Mouse (Mus musculus) brown adipose tissue, adult 24 weeks (tissue): ENCODE measurements around the gene Fbxo42. TPM values are rescaled to one million over a fixed set of nuclear protein-coding genes. Genes with fewer than 3 reads are reported as not detected.
A peak's percentile ranks its signal among the peaks of the same experiment; 100 is the strongest.
"Not testable (repeated sequence)": the region's sequence is repeated elsewhere in the genome, so short reads cannot be mapped to it uniquely, and the experiment has no call there.

Source experiments
- H3K27ac ChIP-seq: fragments of 200-500 bp; replicated peaks from 2 replicates; pipeline ENCODE4 v1.5.1; 2012; ENCODE audit warnings: low read depth, mild to moderate bottlenecking, low read length
- H3K4me1 ChIP-seq: fragments of 200-500 bp; 2 replicates; pipeline ENCODE4 v1.6.1; 2012; ENCODE audit warnings: low read length, mixed read lengths; ENCODE audit not compliant: control insufficient read depth, insufficient read depth, insufficient read length
- H3K4me3 ChIP-seq: fragments of 200-500 bp; 2 replicates; pipeline ENCODE4 v1.5.1; 2012; ENCODE audit warnings: low read depth, mild to moderate bottlenecking, low read length, moderate library complexity; ENCODE audit not compliant: insufficient read depth
- polyA plus RNA-seq: library from polyadenylated mRNA; stranded (reverse); fragments of >200 nt; gene quantifications from 2 replicates; pipeline ENCODE4 v1.2.4, GENCODE M21; 2012; ENCODE audit not compliant: missing spikeins, insufficient read depth, insufficient read length

Gene Fbxo42
- polyA plus RNA-seq, 1 experiment, result 5.3 TPM

DNA sequence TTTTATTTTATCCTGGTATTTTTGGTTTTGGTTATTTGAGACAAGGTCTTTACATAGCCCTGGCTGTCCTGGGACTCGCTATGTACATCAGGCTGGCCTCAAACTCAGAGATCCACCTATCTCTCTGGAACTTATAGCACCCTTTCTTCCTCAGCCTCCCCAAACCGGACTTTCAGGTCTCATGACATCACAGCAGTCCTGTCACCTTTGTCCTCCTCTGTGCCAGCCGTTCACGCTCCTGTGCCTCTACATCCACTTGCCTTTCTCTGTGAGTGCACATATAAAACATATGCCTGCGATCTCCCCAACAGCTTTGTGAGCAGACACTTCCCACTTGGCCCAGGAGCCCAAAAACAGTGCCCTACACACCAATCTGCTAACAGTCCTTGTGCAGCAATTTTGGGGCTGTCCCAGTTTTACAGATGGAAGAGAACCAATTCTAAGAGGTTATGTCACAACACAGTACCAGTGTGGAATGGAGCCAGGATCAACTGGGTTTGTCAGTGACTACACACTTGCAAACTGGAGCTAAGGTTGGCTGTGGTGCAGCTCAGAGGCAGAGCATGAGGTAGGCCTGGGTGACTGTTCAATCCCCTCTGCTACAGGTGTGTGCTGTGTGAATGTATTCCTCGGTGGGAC is 16.9 kb upstream of the Fbxo42 start:
- Histone ChIP-seq H3K4me3 (no peak overlapping the region), H3K27ac (peak overlapping the region; percentile 17; the same call in 1 of the 2 replicates), H3K4me1 (peaks cover 50% of the 10 kb centered on the region)

DNA sequence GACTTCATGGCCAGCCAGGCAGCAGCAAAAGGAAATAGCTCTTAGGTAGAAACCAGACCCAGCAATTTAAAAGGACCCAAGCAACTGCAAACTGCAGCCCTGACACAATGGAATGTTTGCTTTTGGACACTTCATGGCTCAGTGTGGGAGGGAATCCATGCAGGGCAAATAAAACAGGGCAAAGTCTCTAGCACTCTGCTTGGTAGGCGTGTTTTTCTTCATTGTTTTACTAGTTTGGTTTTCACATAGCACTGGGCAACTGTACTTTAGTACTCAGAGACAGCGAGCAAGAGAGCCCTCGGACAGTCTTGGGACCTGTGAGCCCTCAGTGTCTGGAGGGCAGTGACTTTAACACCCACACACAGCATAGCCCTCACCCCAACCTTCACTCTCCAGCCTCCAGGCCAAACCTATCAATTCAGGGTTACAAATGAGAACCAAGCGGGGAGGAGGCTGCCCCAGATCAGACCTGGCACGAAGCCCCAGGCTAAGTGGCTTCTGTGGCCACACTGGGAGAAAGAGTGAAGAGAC is 16.1 kb upstream of the Fbxo42 start:
- Histone ChIP-seq H3K4me1 (peaks cover 58% of the 10 kb centered on the region), H3K4me3 (no peak overlapping the region), H3K27ac (0 out of 2 replicates have a peak overlapping the region, but pooled peaks have one; percentile 14)

DNA sequence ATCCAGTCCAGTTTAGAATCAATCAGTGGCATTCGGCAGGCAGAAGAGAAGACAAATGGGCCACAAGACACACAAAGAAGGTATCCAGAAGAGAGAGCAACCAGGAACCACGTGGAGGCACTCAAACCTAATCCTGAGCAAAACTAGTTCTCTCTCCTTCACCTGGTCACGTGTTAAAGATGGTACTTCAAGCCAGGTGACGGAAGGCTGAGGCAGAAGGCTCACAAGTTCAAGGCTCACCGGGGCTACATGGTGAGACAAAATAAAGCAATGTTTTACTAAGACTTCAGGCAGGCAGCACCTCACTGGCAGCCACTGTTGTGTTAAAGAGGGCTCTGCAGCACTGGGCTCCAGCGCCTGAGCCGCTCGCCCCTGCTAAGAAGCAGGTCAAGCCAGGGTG is 15.5 kb upstream of the Fbxo42 start:
- Histone ChIP-seq H3K4me1 (peaks cover 64% of the 10 kb centered on the region), H3K27ac (0 out of 2 replicates have a peak overlapping the region, but pooled peaks have one; percentile 14), H3K4me3 (no peak overlapping the region)

DNA sequence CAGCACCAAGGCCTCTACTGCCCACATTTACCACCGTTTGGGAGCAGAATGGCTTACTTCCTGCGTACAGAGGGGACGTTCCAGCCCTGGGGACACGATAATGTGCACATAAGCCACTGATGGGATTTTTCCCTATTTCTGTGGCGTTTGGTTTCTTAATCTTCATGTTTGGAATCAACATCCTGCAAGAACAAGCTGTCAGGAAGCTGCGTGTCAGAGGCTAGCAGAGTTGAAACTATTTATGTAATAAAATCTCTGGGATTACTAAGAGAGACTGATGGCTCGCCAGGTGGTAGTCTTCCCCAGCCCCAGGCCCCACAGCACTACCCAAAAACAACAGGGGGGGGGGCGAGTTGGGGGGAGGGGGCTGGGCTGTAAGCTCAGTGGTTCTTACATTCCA is 14.5 kb upstream of the Fbxo42 start:
- Histone ChIP-seq H3K4me1 (peaks cover 67% of the 10 kb centered on the region), H3K4me3 (no peak overlapping the region), H3K27ac (no peak overlapping the region; the same call in 1 of the 2 replicates)

DNA sequence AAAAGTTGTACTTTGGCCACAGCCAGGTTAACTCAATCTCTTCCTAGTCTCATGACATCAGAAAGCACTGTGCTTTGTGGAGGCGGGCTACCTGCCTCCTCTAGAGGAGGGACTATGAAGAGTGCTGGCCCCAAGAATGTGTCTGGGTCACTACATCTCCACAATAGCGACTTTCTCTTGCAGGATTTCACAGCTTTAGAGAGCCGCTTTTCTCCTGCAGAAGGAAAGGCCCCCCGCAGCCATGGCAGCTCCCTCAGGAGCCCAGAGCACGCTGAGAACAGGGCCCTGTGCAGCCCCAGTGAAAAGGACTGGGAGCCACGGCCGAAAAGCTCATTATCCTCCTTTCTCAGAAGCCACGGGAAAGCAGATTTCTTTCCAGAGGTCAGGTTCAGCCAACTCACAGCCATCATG is 13.7 kb upstream of the Fbxo42 start:
- no peak overlapping the region for H3K27ac ChIP-seq
- H3K4me1 ChIP-seq, result peaks cover 67% of the 10 kb centered on the region
- H3K4me3 ChIP-seq, result no peak overlapping the region

DNA sequence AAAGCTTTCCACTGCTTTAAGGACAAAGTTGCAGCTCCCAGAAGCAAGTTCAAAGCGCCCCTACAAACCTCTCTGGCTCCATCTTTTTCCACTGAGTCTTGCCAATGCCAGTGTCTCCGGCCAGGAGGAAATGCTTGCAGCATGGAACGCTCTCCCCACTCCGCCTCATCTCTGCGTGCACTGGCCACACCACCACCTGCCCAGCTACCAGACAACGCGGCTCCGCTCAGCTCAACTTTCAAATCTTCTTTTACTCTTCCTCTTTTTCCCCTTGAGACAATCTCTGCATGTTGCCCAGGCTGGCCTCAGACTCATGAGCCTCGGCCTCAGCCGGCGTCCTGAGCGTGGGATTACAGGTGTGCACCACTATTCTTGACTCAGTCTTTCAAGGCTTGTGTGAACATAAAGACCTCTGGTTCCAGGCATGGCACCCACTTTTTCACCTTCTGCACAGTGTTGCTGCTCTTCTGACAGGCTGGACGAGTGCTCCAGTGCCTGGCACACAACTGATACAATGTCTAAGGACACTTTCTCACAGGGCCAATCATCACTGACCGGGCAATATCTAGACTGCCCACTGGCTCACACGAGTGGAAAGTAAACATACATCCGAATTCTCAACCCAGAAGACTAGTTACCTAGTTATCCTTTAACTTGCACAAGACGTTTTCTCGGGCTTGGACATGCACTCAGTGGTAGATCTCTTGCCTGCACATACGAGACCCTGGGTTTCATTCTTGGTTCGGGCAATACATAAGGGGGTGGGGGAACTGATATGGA is 12.8 kb upstream of the Fbxo42 start:
- no peak overlapping the region for H3K27ac ChIP-seq
- H3K4me3 ChIP-seq, result no peak overlapping the region
- peaks cover 60% of the 10 kb centered on the region for H3K4me1 ChIP-seq

DNA sequence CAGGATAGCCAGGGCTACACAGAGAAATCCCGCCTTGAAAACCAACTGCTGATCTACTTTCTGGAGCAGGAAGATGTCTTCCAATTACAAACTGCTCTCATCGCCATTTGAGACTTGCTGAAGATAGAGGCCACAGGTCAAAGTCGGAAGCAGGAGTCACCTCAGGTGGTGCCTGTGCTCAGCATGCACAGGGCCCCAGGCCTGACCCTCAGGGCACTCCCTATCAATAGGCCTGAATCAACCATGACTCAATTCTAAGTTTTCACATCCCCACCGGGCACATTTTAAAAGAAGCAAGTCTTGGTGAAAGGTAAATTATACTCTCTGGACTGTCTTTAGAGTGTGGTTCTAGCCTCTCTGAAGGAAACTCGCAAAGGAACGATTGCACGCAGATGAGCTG is 11.6 kb upstream of the Fbxo42 start:
- H3K27ac ChIP-seq, result no peak overlapping the region
- peaks cover 53% of the 10 kb centered on the region for H3K4me1 ChIP-seq
- no peak overlapping the region for H3K4me3 ChIP-seq

DNA sequence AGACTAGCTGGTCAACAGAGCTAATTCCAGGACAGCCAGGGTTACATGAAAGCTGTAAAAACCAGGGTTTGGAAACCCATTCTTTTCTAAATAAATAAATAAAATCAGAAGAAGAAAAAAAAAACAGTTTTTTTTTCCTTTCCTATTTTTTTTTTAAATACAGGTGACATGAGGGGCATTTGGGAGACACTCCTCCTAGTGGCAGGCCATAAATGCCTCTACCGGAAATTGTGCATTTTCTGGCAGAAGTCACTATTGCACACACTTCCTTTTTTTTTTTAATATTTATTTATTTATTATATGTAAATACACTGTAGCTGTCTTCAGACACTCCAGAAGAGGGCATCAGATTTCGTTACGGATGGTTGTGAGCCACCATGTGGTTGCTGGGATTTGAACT is 10.0 kb upstream of the Fbxo42 start:
- peaks cover 38% of the 10 kb centered on the region for H3K4me1 ChIP-seq
- H3K4me3 ChIP-seq, H3K27ac ChIP-seq: not testable (repeated sequence)

DNA sequence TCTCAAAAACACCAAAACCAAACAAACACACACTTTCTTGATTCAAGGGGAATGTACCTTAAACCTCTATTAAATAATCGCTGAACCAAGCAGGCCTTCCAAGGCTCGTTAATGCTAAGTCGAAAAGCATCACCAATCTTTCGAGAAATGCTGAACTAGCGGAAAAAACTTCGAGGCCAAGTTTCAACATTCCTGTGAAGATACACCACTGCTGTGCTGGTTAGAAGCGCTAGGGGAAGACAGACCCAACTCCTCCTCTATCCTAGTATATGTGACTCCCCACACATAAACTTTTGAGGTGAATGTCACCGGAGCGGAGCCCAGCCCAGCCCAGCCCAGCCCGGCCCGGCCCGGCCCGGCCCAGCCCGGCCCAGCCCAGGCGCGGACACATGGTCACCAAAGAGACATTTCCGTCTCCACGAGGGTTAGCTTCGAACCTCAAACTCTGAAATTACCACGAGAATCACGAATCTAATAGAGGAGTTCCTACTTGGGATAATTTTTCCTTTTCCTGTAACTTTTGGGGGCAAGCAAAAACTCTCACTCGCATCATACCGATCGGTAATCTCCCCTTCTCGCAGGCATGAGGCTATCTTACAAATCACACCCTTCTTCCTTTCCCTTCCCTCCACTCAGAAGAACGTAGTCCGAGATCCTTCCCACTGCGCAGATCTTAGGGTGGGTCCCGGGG is 9.1 kb upstream of the Fbxo42 start:
- H3K4me3 ChIP-seq, result peak overlapping the region; percentile 90
- peaks cover 34% of the 10 kb centered on the region for H3K4me1 ChIP-seq
- peak overlapping the region; percentile 94 for H3K27ac ChIP-seq

DNA sequence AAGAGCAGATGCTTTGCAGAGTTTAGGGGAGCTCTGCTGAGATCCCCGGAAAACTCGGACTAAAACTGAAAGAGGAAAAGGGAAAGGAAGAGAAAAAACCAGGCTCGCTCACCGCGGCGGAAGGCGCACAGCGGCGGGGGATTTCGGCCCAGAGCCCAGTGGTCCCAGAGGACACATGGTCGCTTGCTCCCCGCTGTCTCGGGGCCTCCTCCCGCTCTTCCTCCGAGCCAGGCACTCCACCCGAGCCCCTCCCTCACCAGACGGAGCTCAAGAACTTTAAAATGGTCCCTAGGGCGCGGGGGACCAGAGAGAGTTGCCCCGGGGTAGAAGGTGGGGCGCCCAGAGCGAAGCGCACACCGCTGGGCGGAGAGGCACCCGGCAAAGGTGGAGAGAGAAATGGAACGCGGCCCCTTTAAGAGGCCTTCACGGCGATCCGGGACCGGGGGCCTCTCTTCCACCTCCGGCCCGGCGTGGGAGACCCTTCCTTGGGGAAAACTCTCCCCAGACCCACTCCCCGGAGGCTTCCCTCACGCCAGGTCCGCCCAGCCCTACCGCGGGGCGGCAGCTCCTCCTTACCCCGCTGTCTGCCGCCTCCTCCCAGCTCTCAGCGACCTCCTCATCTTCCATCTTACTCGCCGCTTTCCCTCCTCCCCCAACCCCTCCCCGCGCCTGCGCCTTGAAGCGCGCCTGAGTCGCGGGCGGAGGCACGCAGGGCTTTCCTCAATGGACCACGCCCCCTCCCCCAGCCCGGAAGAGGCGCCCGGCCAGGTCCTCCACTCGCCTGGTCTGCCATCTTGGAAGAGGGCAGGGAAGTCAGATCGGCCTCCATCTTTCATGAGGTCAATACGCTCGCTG is 8.4 kb upstream of the Fbxo42 start, which contains the start of gene Szrd1:
TSS of gene Szrd1 (minus strand) at position 660 of the 855 bp plus-strand sequence.
- Histone ChIP-seq H3K27ac (peak within 1 kb of the TSS; percentile 94), H3K4me1 (peaks cover 29% of the 10 kb centered on the region), H3K4me3 (peak within 1 kb of the TSS; percentile 90)

DNA sequence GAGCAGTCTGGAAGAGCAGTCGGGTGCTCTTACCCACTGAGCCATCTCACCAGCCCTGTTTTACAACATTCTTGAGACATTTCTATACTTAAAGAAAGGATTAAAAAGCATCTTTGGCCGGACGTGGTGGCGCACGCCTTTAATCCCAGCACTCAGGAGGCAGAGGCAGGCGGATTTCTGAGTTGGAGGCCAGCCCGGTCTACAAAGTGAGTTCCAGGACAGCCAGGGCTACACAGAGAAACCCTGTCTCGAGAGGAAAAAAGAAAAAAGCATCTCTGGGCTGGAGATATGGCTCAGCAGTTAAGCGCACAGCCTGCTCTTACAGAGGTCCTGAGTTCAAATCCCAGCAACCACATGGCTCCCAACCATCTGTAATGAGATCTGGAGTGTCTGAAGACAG is 7.4 kb upstream of the Fbxo42 start:
- peaks cover 19% of the 10 kb centered on the region for H3K4me1 ChIP-seq
- not testable (repeated sequence) for H3K27ac ChIP-seq, H3K4me3 ChIP-seq

DNA sequence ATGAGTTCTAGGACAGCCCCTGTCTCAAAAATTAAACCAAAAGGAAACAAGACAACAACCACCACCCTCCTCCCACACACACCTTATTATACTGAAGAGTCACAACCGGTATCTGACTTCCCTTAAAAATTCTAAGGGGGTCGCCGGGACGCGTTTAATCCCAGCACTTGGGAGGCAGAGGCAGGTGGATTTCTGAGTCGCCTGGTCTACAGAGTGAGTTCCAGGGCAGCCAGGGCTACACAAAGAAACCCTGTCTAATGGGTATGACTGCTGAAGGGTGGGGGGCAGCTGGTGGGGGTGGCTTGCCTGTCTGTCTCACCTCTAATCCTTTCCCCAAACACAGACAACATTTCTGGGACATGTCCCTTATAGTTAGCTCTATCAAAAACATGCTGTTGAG is 6.7 kb upstream of the Fbxo42 start:
- Histone ChIP-seq H3K4me1 (peaks cover 15% of the 10 kb centered on the region), H3K27ac (no peak overlapping the region), H3K4me3 (no peak overlapping the region)

DNA sequence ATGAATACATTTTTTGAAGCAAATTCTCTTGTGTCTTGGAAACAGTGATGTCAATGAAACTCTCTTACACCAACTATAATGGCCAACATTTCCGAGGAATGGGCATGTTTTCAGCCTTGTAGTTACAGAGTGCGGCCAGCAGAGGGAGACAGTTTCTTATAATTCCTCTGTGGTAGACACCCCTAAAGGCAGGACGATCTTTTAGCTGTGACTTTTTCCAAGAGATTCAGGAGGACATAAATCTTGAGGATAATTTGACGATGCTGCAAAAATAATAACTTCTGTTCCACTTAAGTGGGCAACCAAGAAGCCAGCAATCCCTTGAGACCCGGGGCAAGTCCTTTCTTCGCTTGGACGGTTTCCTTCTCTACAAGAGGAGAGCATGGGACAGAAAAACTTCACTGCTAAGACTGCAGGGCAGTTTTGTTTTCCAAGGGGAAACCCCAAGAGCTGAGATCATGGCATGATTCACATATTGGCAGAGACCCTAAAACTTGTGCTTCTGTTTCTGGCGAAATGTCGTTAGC is 5.4 kb upstream of the Fbxo42 start:
- Histone ChIP-seq H3K27ac (peak overlapping the region; percentile 2; the same call in 1 of the 2 replicates), H3K4me3 (peak overlapping the region; percentile 33), H3K4me1 (peaks cover 5% of the 10 kb centered on the region)

DNA sequence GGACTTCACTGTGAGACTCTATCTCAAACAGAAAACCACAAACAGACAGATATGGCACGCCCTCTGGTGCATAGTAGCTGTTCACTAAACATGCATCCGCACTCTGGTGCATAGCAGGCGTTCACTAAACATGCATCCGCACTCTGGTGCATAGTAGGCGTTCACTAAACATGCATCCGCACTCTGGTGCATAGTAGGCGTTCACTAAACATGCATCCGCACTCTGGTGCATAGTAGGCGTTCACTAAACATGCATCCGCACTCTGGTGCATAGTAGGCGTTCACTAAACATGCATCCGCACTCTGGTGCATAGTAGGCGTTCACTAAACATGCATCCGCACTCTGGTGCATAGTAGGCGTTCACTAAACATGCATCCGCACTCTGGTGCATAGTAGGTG is 2.6 kb upstream of the Fbxo42 start:
- H3K4me1 ChIP-seq, H3K4me3 ChIP-seq, H3K27ac ChIP-seq: not testable (repeated sequence)
